Mouse (Mus musculus): ENCODE measurements around the gene Atxn2.

Atxn2 gene

GRCm38 (mm10) chr5:121766038-121766773 is 55.1 kb downstream of the Atxn2 start:
- no peak for DNase-seq (ENCODE audit: low read depth)

- no peak for DNase-seq (ENCODE audit: low read depth)
Observed at GRCm38 (mm10) chr5:121767564-121767963, 56.4 kb downstream of the Atxn2 start.

DNA sequence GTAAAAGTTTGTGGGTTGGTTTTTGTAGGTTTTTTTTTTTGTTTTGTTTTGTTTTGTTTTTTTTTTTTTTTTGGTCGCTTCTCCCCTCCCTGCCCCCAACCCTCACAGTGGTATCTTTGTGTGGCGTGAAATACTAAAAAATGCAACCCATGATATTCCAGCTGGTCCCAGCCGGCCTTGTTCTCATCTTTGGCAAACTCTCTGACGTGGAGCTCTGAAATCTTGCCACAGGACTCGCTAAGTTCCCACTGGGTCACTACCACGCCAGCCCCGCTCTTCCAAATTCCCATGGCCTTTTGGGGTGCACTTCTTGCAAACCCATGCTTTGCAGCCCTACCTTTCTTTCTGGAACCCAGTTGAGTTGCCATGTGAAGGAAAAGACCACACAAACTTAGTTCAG is 58.7 kb downstream of the Atxn2 start:
- DNase-seq (ENCODE audit: low read depth) = no peak

DNA sequence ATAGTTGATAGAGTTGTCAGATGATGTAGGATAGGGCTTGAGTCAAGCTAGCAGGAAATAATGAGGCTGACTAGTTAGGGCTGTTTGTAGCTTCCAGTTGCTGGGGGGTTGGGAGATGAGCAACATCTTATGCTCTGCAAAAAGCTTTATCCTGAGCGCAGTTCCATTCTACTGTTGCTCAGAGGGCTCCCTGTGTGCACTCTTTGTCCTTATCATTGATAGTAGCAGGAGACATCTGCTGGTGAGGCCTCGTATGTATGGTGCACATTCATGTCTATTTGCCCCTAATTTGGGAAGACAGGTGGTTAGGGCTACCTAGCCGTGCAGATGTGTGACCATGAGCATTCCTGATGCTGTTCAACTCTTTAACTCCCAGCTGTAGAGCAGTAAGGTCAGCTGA is 60.5 kb downstream of the Atxn2 start:
- DNase-seq (ENCODE audit: low read depth) = no peak

DNA sequence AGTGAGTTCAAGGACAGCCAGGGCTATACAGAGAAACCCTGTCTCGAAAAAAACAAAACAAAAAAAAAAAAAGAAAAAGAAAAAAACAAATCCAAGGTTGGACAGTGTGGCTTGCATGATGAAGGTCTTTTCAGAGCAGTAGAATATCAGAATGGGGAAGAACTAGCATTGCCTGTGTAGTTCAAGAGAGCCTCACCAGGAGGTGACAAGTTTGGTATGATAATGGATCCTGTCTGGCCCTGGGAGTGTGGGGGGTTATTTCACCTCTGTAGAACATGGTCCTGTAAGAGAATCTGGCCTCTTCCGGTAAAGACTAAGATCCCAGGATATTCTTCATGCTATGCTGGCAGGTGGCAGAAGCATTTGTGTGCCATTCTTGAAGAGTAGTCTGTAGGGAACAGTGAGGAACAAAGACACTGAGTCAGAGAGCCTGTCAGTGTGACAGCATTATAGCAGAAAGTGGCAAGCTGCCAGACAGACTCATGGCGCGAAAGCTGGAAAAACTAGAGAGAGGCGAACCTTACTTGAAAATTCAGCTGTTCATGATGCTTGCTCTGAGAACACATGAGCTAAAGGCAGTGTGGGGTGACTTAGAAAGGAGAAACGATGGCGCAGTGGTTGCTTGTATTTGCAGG is 67.5 kb downstream of the Atxn2 start:
- DNase-seq (ENCODE audit: low read depth) = no peak

GRCm38 (mm10) chr5:121780180-121780579 is 69.0 kb downstream of the Atxn2 start:
- no peak for DNase-seq (ENCODE audit: low read depth)

DNA sequence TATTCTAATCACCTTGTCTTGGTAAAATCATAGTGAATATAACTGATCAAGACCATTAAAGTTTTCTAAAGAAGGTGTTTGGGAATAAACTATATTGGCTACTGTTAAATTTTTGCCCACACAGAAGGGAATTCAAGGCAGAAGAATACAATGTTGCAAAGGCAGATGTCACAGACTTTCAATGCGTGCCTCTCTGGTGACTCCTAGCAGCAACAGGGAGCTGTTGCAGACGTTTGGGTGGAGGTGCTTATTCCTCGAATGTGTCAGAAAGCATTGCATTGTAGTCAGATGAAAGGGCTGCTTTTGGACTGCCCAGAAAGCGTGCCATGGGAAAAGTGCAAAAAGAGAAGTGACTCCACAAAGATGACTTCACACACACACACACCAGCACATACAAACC is 71.3 kb downstream of the Atxn2 start:
- no peak for DNase-seq (ENCODE audit: low read depth)

- no peak for DNase-seq (ENCODE audit: low read depth)
Observed at GRCm38 (mm10) chr5:121783862-121784500, 72.8 kb downstream of the Atxn2 start.

GRCm38 (mm10) chr5:121791026-121791425 is 79.9 kb downstream of the Atxn2 start:
- DNase-seq (ENCODE audit: low read depth) = no peak

DNA sequence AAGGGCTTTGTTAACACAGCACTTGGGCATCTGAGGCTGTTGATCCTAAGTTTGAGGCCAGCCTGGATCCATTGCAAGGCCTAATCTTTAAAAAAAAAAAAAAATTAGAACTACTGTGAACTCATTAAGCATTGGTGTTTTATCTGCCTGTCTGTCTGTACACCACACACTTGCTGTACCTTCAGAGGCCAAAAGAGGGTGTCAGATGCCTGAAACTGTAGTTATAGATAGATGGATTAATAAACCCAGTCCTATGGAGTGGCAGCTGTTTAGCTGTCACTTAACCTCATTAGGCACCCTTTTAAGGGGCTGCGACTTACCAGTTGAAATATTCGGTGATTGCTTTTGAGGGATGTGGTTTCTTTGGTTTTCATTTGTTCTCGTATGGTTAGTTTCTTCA is 84.7 kb downstream of the Atxn2 start:
- DNase-seq (ENCODE audit: low read depth) = no peak

- DNase-seq (ENCODE audit: low read depth) = no peak
Observed at GRCm38 (mm10) chr5:121798447-121798846, 87.3 kb downstream of the Atxn2 start.

GRCm38 (mm10) chr5:121807186-121807585 is 96.0 kb downstream of the Atxn2 start:
- no peak for DNase-seq (ENCODE audit: low read depth)

DNA sequence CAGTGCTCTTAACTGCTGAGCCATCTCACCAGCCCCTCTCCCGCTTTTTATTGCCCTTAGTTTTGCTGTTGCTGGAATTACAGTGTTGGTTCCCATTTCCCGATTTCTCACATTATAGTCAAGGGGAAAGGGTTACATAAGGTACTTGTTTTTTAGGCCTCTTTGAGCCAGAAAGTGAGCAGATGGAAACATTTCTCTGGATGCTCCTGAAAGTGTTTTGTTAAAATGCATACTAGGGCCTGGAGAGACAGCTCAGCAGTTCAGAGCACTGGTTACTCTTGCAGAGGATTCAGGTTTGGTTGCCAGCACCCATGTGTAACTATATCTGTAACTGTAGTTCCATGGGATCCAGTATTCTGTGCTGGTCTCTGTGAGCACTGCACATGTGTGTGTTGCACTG is 97.1 kb downstream of the Atxn2 start:
- no peak for DNase-seq (ENCODE audit: low read depth)

DNA sequence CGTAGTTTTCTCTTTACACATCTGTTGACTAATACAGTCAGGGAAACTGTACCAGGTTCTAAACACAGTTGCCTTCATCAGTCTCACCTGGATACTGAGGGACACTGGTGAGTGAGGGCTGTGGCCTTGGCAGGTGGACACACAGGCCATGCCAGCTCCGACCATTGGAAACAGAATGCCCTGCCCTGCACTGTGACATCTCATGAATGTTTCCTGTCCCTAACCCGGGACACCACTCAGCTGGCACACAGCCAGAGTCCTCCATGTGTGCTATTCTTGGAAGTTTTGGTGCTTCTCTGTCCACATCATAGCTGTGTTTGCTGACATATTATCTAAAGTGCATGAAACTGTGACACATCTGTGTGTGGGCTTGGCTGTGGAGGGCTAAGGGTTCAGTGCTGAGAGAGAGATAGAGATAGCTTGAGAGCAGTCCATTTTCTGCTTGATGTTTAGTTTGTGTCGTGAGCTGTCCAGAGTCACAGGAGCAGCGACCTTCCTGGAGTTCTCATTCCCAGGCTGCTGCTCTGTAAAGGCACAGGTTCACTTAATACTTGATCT is 98.6 kb downstream of the Atxn2 start:
- no peak for DNase-seq (ENCODE audit: low read depth)

DNA sequence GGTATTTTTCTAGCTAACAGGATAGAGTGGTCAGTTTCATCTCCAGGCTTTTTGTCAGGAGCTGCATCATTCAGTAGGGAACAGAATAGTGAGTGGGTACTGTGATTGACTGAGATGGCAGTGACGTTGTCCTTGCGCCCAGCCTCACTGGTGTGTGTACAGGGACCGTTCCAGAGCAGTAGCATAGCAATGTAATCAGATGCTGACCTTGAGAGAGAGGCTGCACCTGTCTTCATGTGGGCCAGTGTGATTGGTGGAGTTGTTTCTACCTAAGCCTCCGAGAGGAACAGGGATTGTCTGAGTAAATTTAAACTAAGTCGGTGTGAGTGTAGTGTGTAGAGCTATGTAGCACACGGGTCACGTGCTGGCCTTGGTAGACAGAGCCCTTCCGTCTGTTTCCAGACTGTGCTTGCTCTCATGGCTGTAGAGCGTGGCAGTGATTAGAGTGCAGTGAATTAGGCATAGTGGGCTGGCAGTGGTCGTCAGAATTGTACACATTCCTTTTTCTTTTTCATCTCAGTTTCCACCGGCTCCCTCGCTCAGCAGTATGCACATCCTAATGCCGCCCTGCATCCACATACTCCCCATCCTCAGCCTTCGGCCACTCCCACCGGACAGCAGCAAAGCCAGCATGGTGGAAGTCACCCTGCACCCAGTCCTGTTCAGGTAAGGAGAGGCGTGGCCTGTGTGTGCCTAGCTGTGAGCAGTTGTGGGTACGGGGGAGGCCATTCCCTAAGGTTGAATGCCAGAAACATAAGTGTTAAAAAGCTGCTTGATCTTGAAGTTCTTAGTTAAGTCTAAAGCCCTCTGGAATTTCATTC is 99.4 kb downstream of the Atxn2 start:
- no peak for DNase-seq (ENCODE audit: low read depth)

GRCm38 (mm10) chr5:121811485-121811931 is 100.4 kb downstream of the Atxn2 start:
- DNase-seq (ENCODE audit: low read depth) = peak; percentile 27

DNA sequence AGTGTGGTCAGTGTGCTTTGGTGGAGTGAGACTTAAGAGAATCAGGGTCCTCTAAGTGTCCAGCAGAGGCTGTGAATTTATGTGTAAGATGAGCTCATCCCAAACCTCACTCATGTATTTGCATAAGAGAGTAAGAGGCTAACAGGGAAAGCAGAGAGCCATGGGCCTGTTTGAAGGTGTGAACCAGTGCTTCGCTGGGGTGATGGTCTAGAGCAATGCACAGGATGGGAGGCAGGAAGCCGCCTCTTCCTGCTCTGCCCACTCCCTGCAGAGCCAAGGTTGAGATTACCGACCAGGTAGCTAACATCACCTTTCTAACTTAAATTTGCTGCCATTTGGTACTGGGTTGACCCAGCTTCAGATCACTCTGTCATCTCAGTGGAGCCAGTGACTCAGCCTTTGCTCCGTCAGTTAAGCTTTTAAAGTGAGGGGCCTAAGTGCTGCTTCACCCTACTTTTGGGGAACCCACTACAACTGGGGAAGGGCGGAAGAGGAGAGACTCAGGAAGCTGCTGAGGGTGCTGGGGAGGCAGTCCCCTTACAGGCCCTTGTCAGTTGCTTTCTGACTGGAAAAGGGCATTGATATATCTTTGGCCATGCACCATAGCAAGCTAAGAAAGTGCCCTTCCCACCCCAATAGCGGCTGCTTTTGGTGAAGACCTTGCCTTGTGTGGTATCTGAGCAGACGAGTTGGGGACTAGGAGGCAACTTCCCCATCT is 101.5 kb downstream of the Atxn2 start:
- DNase-seq (ENCODE audit: low read depth) = no peak

DNA sequence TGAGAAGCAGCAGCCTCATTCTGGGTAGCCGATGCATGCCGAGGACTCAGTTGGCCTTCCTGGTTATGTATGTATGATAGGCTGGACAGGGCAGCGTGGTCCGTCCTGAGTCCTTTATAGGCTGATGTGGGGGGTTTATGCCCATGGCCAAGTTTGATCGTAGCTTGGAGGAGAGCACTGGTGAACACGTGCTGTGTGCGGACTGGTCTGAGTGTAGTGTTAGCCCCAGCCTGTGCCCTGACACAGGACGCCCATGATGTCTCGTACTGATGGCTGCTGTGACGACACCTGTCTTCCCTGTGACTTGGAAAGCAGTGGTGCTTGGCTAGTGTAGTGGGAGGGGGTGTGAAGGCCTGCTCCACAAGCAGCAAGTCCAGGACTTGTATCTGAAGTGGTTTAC is 102.6 kb downstream of the Atxn2 start:
- DNase-seq (ENCODE audit: low read depth) = no peak

DNA sequence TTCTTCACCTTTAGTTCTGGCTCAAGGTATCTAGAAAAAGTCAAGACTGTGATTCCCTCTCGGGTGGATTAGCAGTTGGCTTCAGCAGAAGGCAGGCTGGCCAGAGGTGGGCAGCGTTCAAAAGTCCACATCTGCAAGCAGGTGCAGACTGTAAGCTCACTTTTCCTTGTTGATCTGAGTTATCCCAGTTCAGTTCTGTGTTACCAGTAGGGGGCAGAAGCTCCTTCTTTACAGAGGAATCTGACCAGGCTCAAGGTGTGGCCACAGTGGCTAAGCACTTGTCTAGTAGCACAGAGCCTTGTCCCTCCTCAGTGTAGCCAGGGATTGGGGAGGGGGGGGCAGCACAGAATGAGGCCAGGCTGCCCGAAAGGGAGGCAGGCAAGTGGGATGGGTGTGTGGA is 103.9 kb downstream of the Atxn2 start:
- no peak for DNase-seq (ENCODE audit: low read depth)

- no peak for DNase-seq (ENCODE audit: low read depth)
Observed at GRCm38 (mm10) chr5:121815867-121816380, 104.8 kb downstream of the Atxn2 start.

GRCm38 (mm10) chr5:121816611-121817010 is 105.5 kb downstream of the Atxn2 start:
- no peak for DNase-seq (ENCODE audit: low read depth)

Measured in fibroblast of lung, adult 2 months (primary cell).